Mouse (Mus musculus) forebrain, embryonic 14.5 days (tissue): Measurements from ENCODE around the gene Psip1. TPM values are rescaled to one million over a fixed set of nuclear protein-coding genes. Genes with fewer than 3 reads are reported as not detected.

Experiments used
- ATAC-seq: fragments of 200-750 bp; cut with Nextera tagmentation; 2 replicates; pipeline ENCODE4 v1.8.0; 2017; ENCODE audit warnings: mild to moderate bottlenecking, moderate library complexity
- DNase-seq: peaks from one replicate; pipeline ENCODE4 v3.0.0-alpha.2; 2015; ENCODE audit warnings: low spot score
- H3K27ac ChIP-seq: fragments of 300-500 bp; sonication (generic); 2 replicates; pipeline ENCODE4 v1.5.1; 2014; ENCODE audit warnings: low read depth, mild to moderate bottlenecking, control low read depth, low read length, moderate library complexity
- H3K27me3 ChIP-seq: fragments of 300-500 bp; sonication (generic); replicated peaks from 2 replicates; pipeline ENCODE4 v1.6.1; 2014; ENCODE audit warnings: low read length, control low read depth, mixed read lengths; ENCODE audit not compliant: control insufficient read depth, insufficient read depth
- H3K36me3 ChIP-seq: fragments of 300-500 bp; sonication (generic); 2 replicates; pipeline ENCODE4 v1.6.1; 2014; ENCODE audit warnings: low read length, control low read depth; ENCODE audit not compliant: control insufficient read depth, insufficient read depth
- H3K4me1 ChIP-seq: fragments of 300-500 bp; sonication (generic); 2 replicates; pipeline ENCODE4 v1.6.1; 2014; ENCODE audit warnings: antibody characterized with exemption, low read length, control low read depth; ENCODE audit not compliant: control insufficient read depth, insufficient read depth
- H3K4me2 ChIP-seq: fragments of 300-500 bp; sonication (generic); 2 replicates; pipeline ENCODE4 v1.6.1; 2014; ENCODE audit warnings: mild to moderate bottlenecking, control low read depth, low read length
- H3K4me3 ChIP-seq: fragments of 300-500 bp; sonication (generic); 2 replicates; pipeline ENCODE4 v1.5.1; 2014; ENCODE audit warnings: low read depth, low read length, control low read depth
- H3K9ac ChIP-seq: fragments of 300-500 bp; sonication (generic); 2 replicates; pipeline ENCODE4 v1.6.1; 2014; ENCODE audit warnings: mild to moderate bottlenecking, low read length, control low read depth, moderate library complexity
- H3K9me3 ChIP-seq: fragments of 300-500 bp; sonication (generic); replicated peaks from 2 replicates; pipeline ENCODE4 v1.6.1; 2016; ENCODE audit warnings: low read length, control low read depth, mixed read lengths; ENCODE audit not compliant: control insufficient read depth
- WGBS: fragments of 180-500 bp; shearing (Covaris S2); extraction: QIAGEN DNeasy Blood & Tissue Kit; methylation state at CpG from one replicate; pipeline ENCODE4 v1.1.7; 2014; 5-methylcytosine and 5-hydroxymethylcytosine counted together
- polyA plus RNA-seq: library from polyadenylated mRNA; unstranded; fragments of >200 nt; fragmentation: Nextera tagmentation; extraction: Ambion mirVana; gene quantifications from 2 replicates; pipeline ENCODE4 v1.2.1, GENCODE M21; 2014

Psip1 gene
- polyA plus RNA-seq, 1 experiment from 2014 or later: 320 TPM

GRCm38 (mm10) chr4:83418781-83419180 is 67.5 kb downstream of the Psip1 start:
- Histone ChIP-seq H3K9ac (peak overlapping the region; percentile 94), H3K27me3 (no peaks in the 10 kb centered on the region), H3K36me3 (peaks cover 17% of the 10 kb centered on the region), H3K4me3 (peak overlapping the region; percentile 97), H3K4me1 (peaks cover 12% of the 10 kb centered on the region), H3K9me3 (no peaks in the 10 kb centered on the region), H3K4me2 (peak overlapping the region; percentile 68), H3K27ac (no peak overlapping the region)
- ATAC-seq (no peak), DNase-seq (no peak)
- WGBS: 73% methylated on average over 2 of the region's 2 CpGs

GRCm38 (mm10) chr4:83417820-83418186 is 68.5 kb downstream of the Psip1 start:
- peak overlapping the region; percentile 97 for H3K4me3 ChIP-seq
- WGBS: under 1% methylated on average over 30 of the region's 30 CpGs
- H3K27me3 ChIP-seq: no peaks in the 10 kb centered on the region
- H3K4me1 ChIP-seq: peaks cover 12% of the 10 kb centered on the region
- peak overlapping the region; percentile 68 for H3K4me2 ChIP-seq
- H3K36me3 ChIP-seq: peaks cover 7% of the 10 kb centered on the region; the same call in 1 of the 2 replicates
- H3K27ac ChIP-seq: peak overlapping the region; percentile 88
- ATAC-seq (peak; percentile 65; the same call in 1 of the 2 replicates), DNase-seq (peak; percentile 30)
- peak overlapping the region; percentile 94 for H3K9ac ChIP-seq
- no peaks in the 10 kb centered on the region for H3K9me3 ChIP-seq

GRCm38 (mm10) chr4:83417160-83417819 is 69.0 kb downstream of the Psip1 start, which contains the start of gene Snapc3:
Snapc3 (plus strand) TSS chr4:83417724.
- Histone ChIP-seq H3K9ac (peak within 1 kb of the TSS; percentile 94), H3K36me3 (peaks cover 6% of the 10 kb centered on the region; the same call in 1 of the 2 replicates), H3K9me3 (no peaks in the 10 kb centered on the region), H3K27ac (peak within 1 kb of the TSS; percentile 88), H3K4me2 (peak within 1 kb of the TSS; percentile 68), H3K4me1 (peaks cover 12% of the 10 kb centered on the region), H3K27me3 (no peaks in the 10 kb centered on the region), H3K4me3 (peak within 1 kb of the TSS; percentile 97)
- 1% methylated on average over 41 of the region's 41 CpGs for whole genome bisulfite sequencing
- ATAC-seq (peak; percentile 100), DNase-seq (peak; percentile 98)

- WGBS: 70% methylated on average over 5 of the region's 5 CpGs
These were observed 71.9 kb downstream of the Psip1 start for GRCm38 (mm10) chr4:83414241-83414824.

GRCm38 (mm10) chr4:83412060-83412459 is 74.2 kb downstream of the Psip1 start:
- no peak overlapping the region for H3K27ac ChIP-seq
- 95% methylated on average over 3 of the region's 3 CpGs for WGBS

More at GRCm38 (mm10) chr4:83414241-83414824, 71.9 kb downstream of the Psip1 start:
- Histone ChIP-seq H3K36me3 (no peaks in the 10 kb centered on the region), H3K27ac (no peak overlapping the region), H3K27me3 (no peaks in the 10 kb centered on the region), H3K9ac (no peak overlapping the region), H3K4me2 (no peak overlapping the region), H3K9me3 (no peaks in the 10 kb centered on the region), H3K4me3 (no peak overlapping the region), H3K4me1 (peaks cover 9% of the 10 kb centered on the region)
- ATAC-seq (no peak), DNase-seq (no peak)

GRCm38 (mm10) chr4:83409867-83410505 is 76.3 kb downstream of the Psip1 start:
- 96% methylated on average over 4 of the region's 4 CpGs for WGBS
- Histone ChIP-seq H3K4me3 (no peak overlapping the region), H3K9me3 (peaks cover 8% of the 10 kb centered on the region; the same call in 1 of the 2 replicates), H3K36me3 (no peaks in the 10 kb centered on the region), H3K27me3 (no peaks in the 10 kb centered on the region), H3K4me2 (no peak overlapping the region), H3K27ac (no peak overlapping the region), H3K9ac (no peak overlapping the region), H3K4me1 (no peaks in the 10 kb centered on the region)
- ATAC-seq: no peak
- DNase-seq: peak; percentile 28

More at GRCm38 (mm10) chr4:83412060-83412459, 74.2 kb downstream of the Psip1 start:
- Histone ChIP-seq H3K9ac (no peak overlapping the region), H3K36me3 (no peaks in the 10 kb centered on the region), H3K4me1 (peaks cover 4% of the 10 kb centered on the region; the same call in 1 of the 2 replicates), H3K27me3 (no peaks in the 10 kb centered on the region), H3K4me3 (no peak overlapping the region), H3K4me2 (no peak overlapping the region), H3K9me3 (peaks cover 8% of the 10 kb centered on the region; the same call in 1 of the 2 replicates)
- DNase-seq (no peak), ATAC-seq (no peak)

- no peak overlapping the region for H3K4me2 ChIP-seq
- ATAC-seq: no peak
- no peak overlapping the region for H3K27ac ChIP-seq
- no peaks in the 10 kb centered on the region for H3K36me3 ChIP-seq
- H3K4me3 ChIP-seq: no peak overlapping the region
- H3K9me3 ChIP-seq: peaks cover 15% of the 10 kb centered on the region
- H3K4me1 ChIP-seq: no peaks in the 10 kb centered on the region
- H3K27me3 ChIP-seq: no peaks in the 10 kb centered on the region
- 96% methylated on average over 6 of the region's 6 CpGs for WGBS
- no peak overlapping the region for H3K9ac ChIP-seq
- DNase-seq: no peak
These were observed 78.6 kb downstream of the Psip1 start for GRCm38 (mm10) chr4:83407688-83408087.
